Mouse (Mus musculus) stomach, postnatal 0 days (tissue): ENCODE measurements at regions not wholly inside any gene's neighbourhood (a gene's known extent, or its start where the extent isn't known, plus 50 kb on each side); places are given as distances from the start of the nearest gene placed in this dataset.

ENCODE experiments used
- ATAC-seq: fragments of 200-750 bp; cut with Nextera tagmentation; 2 replicates; pipeline ENCODE4 v1.8.0; 2017; ENCODE audit not compliant: low FRiP score, low TSS enrichment
- DNase-seq: peaks from one replicate; pipeline ENCODE4 v3.0.0-alpha.2; 2016; ENCODE audit warnings: low spot score
- H3K27ac ChIP-seq: fragments of 300-500 bp; sonication (generic); replicated peaks from 2 replicates; pipeline ENCODE4 v1.5.1; 2014; ENCODE audit warnings: mild to moderate bottlenecking, control low read depth
- H3K27me3 ChIP-seq: fragments of 300-500 bp; sonication (generic); 2 replicates; pipeline ENCODE4 v1.6.1; 2014; ENCODE audit warnings: low read length; ENCODE audit not compliant: control insufficient read depth, insufficient read depth
- H3K36me3 ChIP-seq: fragments of 300-500 bp; sonication (generic); 2 replicates; pipeline ENCODE4 v1.6.1; 2014; ENCODE audit warnings: low read length, mixed read lengths; ENCODE audit not compliant: control insufficient read depth, insufficient read depth
- H3K4me1 ChIP-seq: fragments of 300-500 bp; sonication (generic); replicated peaks from 2 replicates; pipeline ENCODE4 v1.6.1; 2014; ENCODE audit warnings: antibody characterized with exemption; ENCODE audit not compliant: control insufficient read depth, insufficient read depth
- H3K4me2 ChIP-seq: fragments of 300-500 bp; sonication (generic); replicated peaks from 2 replicates; pipeline ENCODE4 v1.6.1; 2014; ENCODE audit warnings: low read depth, mild to moderate bottlenecking, control low read depth, moderate library complexity
- H3K4me3 ChIP-seq: fragments of 300-500 bp; sonication (generic); 2 replicates; pipeline ENCODE4 v1.5.1; 2014; ENCODE audit warnings: low read depth, low read length, control low read depth
- H3K9ac ChIP-seq: fragments of 300-500 bp; sonication (generic); 2 replicates; pipeline ENCODE4 v1.6.1; 2014; ENCODE audit warnings: mild to moderate bottlenecking, low read length, control low read depth, mixed read lengths
- H3K9me3 ChIP-seq: fragments of 300-500 bp; sonication (generic); 2 replicates; pipeline ENCODE4 v1.6.1; 2016; ENCODE audit warnings: low read length; ENCODE audit not compliant: control insufficient read depth
- CTCF ChIP-seq: IDR thresholded peaks from 2 replicates; pipeline ENCODE4 v1.5.1; 2016; ENCODE audit warnings: antibody characterized with exemption, low read depth, mild to moderate bottlenecking, moderate library complexity
- EP300 ChIP-seq: optimal IDR thresholded peaks from 2 replicates; pipeline ENCODE3; 2016; ENCODE audit warnings: antibody characterized with exemption
- WGBS: fragments of 180-500 bp; shearing (Covaris S2); extraction: QIAGEN DNeasy Blood & Tissue Kit; methylation state at CpG from one replicate; pipeline ENCODE4 v1.1.7; 2014; 5-methylcytosine and 5-hydroxymethylcytosine counted together

DNA sequence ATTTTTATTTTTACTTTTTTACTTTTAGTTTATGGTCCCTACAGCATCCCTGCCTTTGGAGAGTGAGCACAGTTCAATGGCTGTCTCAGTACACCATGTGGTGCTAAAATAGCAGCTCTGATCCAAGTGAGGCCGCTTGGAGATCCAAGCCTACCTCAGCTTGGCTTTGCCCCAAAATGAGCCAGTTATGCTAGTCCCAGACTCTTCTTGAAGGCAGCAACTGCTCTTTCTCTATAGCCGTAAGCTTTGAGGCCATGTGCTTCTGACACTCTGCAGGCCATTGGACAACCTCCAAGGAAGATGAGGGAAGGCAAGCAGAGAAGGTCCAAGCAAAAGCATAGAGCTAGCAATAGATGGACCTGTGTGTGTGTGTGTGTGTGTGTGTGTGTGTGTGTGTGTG, 98.0 kb upstream of the Gm9747 start:
- ATAC-seq (0 out of 2 replicates have a peak, but pooled peaks have one; percentile 21), DNase-seq (no peak)
- no peak overlapping the region for H3K9ac ChIP-seq
- no peak overlapping the region for H3K4me2 ChIP-seq
- no peak overlapping the region for H3K4me3 ChIP-seq
- no peaks in the 10 kb centered on the region for H3K4me1 ChIP-seq
- no peak overlapping the region for H3K27ac ChIP-seq
- no peaks in the 10 kb centered on the region for H3K27me3 ChIP-seq
- H3K9me3 ChIP-seq, result no peaks in the 10 kb centered on the region
- TF ChIP-seq EP300, result no peak
- no peak for TF ChIP-seq CTCF
- 69% methylated on average over 2 of the region's 2 CpGs for WGBS
- H3K36me3 ChIP-seq, result no peaks in the 10 kb centered on the region

DNA sequence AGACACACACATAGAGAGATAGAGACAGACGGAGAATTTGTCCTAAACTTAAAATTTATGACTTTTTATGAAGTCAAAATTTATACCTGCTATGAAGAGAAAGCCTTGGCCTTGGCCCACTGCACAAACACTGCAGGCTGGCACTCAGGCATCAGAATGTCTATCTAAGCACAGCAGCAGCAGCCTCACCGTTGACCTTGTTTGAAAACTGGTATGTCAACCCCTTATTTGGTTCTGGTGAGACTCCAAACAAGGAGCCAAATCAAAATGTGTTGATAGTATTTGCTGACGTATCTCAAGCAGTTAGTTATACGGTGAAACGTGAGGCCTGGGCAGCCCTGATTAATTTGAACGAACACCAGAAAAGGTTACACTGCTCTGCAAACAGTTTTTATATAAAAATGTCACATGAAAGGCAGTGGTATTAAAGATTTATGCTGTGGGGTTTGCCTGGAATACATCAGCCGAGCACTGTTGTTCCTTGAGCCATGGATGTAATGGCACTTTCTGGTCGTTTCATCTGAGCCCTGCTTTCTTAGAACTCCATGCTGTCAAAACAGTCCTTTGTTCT, 97.1 kb upstream of the Gm9747 start:
- no peak for DNase-seq
- Histone ChIP-seq H3K9me3 (no peaks in the 10 kb centered on the region), H3K36me3 (no peaks in the 10 kb centered on the region), H3K4me2 (no peak overlapping the region), H3K4me3 (no peak overlapping the region), H3K4me1 (no peaks in the 10 kb centered on the region), H3K27ac (no peak overlapping the region), H3K27me3 (no peaks in the 10 kb centered on the region), H3K9ac (no peak overlapping the region)
- WGBS, result 34% methylated on average over 8 of the region's 8 CpGs
- no peak for TF ChIP-seq EP300
- no peak for TF ChIP-seq CTCF
- ATAC-seq, result peak; percentile 42; the same call in 1 of the 2 replicates

DNA sequence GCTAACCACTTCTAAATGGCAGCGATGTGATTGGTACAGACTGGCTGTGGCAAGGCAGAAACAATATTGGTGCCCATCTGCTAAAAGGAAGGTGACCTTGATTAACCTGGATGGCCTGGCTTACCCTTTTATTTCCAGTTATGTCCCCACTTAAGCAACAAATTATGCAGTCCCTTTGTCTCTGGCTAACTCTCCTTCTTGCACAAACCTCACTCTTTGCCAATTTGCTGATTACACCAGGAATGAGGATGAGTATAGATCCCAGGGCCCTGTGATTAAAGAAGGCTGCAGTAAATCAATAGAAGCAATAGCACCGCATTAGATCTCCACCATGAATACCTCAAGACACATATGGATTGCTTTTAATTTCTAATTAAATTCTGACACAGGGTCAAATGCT, 87.7 kb upstream of the Gm9747 start:
- H3K4me2 ChIP-seq, result no peak overlapping the region
- H3K4me3 ChIP-seq, result no peak overlapping the region
- no peak overlapping the region for H3K27ac ChIP-seq
- 85% methylated on average over 2 of the region's 2 CpGs for WGBS
- no peaks in the 10 kb centered on the region for H3K36me3 ChIP-seq
- TF ChIP-seq CTCF, result no peak
- no peak for TF ChIP-seq EP300
- no peaks in the 10 kb centered on the region for H3K27me3 ChIP-seq
- no peaks in the 10 kb centered on the region for H3K9me3 ChIP-seq
- H3K4me1 ChIP-seq, result no peaks in the 10 kb centered on the region
- DNase-seq (no peak), ATAC-seq (no peak)
- H3K9ac ChIP-seq, result no peak overlapping the region

DNA sequence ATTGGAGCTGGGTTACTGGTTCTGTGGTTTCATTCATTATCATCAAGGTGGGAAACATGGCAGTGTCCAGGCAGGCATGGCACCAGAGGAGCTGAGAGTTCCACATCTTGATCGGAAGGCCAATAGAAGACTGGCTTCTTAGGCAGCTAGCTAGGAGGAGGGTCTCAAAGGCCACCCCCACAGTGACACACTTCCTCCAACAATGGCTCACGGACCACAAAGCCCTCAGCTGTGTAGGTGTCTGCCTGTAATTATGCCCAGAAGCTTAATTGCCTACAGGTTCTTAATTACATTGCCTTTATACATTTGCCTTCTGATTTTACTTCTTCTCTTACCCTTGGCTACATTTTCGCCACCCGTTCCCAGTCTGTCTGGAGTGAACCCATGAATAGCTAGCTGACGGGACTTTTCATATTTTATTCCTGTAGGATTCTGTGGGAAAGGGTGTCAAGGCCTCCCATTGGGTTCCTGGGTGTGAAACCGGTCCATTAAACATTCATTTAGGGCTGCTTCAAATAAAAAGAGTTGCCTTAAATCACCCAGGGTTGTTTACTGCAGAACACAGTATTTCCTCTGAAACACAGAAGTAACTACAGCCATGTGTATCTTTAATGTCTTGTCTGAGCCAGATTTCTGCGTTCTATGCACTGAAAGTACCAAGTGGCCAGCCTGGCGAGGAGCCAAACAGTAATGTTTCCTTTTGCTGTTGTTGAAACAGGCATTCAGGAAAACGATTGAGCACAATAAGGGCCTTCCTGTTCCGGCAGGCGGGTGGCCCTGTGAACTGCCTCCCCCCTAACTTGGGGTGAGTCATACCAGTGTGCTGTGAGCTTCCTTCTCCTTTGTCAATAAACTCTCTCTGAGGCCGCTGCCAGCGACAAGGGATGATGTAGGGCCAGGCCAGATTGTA, 82.4 kb upstream of the Gm9747 start:
- 38% methylated on average over 13 of the region's 13 CpGs for WGBS
- Histone ChIP-seq H3K9ac (no peak overlapping the region), H3K4me1 (no peaks in the 10 kb centered on the region), H3K27ac (peak overlapping the region; percentile 30), H3K36me3 (no peaks in the 10 kb centered on the region), H3K4me2 (no peak overlapping the region), H3K27me3 (no peaks in the 10 kb centered on the region), H3K4me3 (no peak overlapping the region), H3K9me3 (no peaks in the 10 kb centered on the region)
- peak; percentile 85 for DNase-seq
- no peak for TF ChIP-seq EP300
- TF ChIP-seq CTCF, result no peak
- peak; percentile 99 for ATAC-seq

DNA sequence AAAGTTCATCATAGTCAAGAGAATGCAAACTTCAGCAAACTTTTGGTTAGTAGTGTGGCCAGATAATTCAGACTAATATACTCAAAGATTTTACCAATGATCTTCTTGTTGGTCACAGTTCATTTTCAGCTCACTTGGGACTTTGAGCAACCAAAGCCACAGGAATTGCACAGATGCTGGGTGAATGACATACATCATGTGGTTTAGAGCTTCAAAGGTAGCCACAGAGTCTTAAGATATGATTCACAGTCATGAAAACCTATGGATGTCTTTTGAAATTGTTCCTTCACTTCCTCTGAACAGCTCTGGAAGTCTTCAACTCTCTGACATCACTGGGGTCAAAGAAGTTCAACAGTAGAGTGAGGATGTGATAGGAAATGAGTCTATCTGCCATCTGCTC, 77.0 kb upstream of the Gm9747 start:
- ATAC-seq, result no peak
- Histone ChIP-seq H3K9me3 (no peaks in the 10 kb centered on the region), H3K27me3 (no peaks in the 10 kb centered on the region), H3K27ac (no peak overlapping the region), H3K36me3 (no peaks in the 10 kb centered on the region), H3K4me2 (no peak overlapping the region), H3K9ac (no peak overlapping the region), H3K4me3 (no peak overlapping the region), H3K4me1 (no peaks in the 10 kb centered on the region)
- no peak for TF ChIP-seq CTCF
- TF ChIP-seq EP300, result no peak
- no peak for DNase-seq

DNA sequence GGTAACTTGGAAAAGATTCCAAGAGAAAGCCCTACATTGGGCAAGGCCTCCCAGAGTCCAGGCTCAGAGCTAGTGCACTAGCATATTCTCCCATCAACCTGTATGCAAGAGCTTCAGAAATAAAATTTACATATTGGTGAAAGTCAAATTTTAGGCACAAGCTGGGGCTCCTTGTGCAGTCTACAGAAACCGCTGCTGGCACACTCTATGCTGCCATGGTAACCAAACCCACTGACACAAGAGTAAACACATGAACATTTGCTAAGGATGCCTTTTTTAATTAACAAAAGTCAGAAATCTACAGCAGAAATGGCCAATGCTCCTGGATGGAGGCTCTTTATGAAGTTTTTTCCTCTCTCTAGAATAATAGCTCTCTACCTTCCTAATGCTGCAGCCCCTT, 75.9 kb upstream of the Gm9747 start:
- H3K36me3 ChIP-seq, result no peaks in the 10 kb centered on the region
- WGBS, result 85% methylated on average over 1 of the region's 1 CpGs
- no peaks in the 10 kb centered on the region for H3K9me3 ChIP-seq
- TF ChIP-seq EP300 (no peak), CTCF (no peak)
- no peak overlapping the region for H3K4me2 ChIP-seq
- DNase-seq (no peak), ATAC-seq (no peak)
- no peak overlapping the region for H3K9ac ChIP-seq
- no peaks in the 10 kb centered on the region for H3K27me3 ChIP-seq
- no peak overlapping the region for H3K4me3 ChIP-seq
- H3K27ac ChIP-seq, result no peak overlapping the region
- no peaks in the 10 kb centered on the region for H3K4me1 ChIP-seq
